Mouse (Mus musculus): Measurements from ENCODE around the gene Nrn1l.

DNA sequence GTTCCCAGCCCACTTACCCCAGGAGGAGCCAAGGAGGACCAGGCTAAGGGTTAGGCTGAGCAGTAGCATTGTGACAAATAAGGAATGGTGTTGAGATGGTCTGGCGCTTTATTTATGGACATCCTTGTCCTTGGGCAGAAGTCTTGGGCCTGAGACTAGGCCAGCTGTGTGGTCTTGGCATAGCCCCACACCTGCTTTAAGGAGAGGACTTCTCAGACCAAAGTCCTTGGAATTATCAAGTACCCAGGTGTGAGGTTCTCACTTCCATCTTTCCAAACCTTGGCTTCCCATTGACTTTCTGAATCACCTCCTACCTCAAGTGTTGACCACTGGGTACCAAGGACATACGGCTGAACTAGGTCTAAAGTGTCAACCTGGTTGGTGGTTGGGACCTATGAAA, 40.4 kb downstream of the Nrn1l start, which contains the start of gene Ctrl:
- TF ChIP-seq CTCF (IDR thresholded peaks at IDR 0.05; ENCODE audit: low read depth, low read length) (no peak), POLR2A (IDR thresholded peaks at IDR 0.05; ENCODE audit: extremely low read depth, insufficient read depth, low read length) (no peak)
